Mouse (Mus musculus) WW6 (cell line): Measurements from ENCODE around the gene Abcb4.
"Not testable (repeated sequence)": the region's sequence is repeated elsewhere in the genome, so short reads cannot be mapped to it uniquely, and the experiment has no call there.

Experiments used
- DNase-seq: peaks from one replicate; pipeline ENCODE4 v3.0.0-alpha.2; 2013; ENCODE audit warnings: low read depth, low spot score

The Abcb4 gene

GRCm38 (mm10) chr5:8997513-8997895 is 104.0 kb downstream of the Abcb4 start:
- DNase-seq = no peak

GRCm38 (mm10) chr5:8999108-8999507 is 105.6 kb downstream of the Abcb4 start:
- no peak for DNase-seq

DNA sequence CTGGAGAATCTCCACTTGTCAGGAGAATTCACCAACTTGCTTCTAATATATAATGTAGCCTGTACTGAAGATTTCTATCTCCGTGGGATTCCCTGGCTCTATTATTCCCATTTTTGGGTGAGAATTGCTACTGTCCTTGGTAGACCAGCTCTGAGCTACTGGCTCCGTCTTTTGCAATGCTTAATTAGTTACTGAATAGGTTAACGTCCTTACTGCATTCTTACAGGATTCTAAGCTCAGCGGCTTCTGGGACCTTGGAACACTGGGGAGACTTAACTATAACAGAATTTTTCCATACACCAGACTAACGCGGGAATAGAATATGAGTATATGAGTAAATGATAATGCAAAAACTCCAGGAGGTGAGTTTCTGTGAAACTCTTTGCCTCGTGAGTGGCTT is 106.5 kb downstream of the Abcb4 start:
- DNase-seq = not testable (repeated sequence)

- DNase-seq = not testable (repeated sequence)
These were observed 113.1 kb downstream of the Abcb4 start for GRCm38 (mm10) chr5:9006585-9006984.
